Mouse (Mus musculus) left cerebral cortex, adult 2 months (tissue): ENCODE measurements around the gene Uchl4. TPM values are rescaled to one million over a fixed set of nuclear protein-coding genes. Genes with fewer than 3 reads are reported as not detected.
"Not testable (repeated sequence)": the region's sequence is repeated elsewhere in the genome, so short reads cannot be mapped to it uniquely, and the experiment has no call there.

Experiments used
- DNase-seq, 2 experiments: peaks; one replicate each; pipeline ENCODE4 v3.0.0; 2021 to 2022; ENCODE audit warnings: low spot score in 2 of 2, mixed read lengths in 1 of 2; ENCODE audit errors: extremely low spot score in 1 of 2
- H3K27ac ChIP-seq: fragments of 200-600 bp; 2 replicates; pipeline ENCODE4 v1.8.1; 2022
- H3K4me3 ChIP-seq: fragments of 200-600 bp; 2 replicates; pipeline ENCODE4 v1.8.1; 2022
- CTCF ChIP-seq: fragments of 200-600 bp; IDR thresholded peaks from 2 replicates; pipeline ENCODE4 v1.8.1; 2022; ENCODE audit warnings: antibody characterized with exemption, mild to moderate bottlenecking, moderate library complexity
- intact Hi-C: fragments of 180-260 bp; cut with DNase I; formaldehyde crosslinking; loops from one replicate; pipeline ENCODE4 v1.15.1; 2025
- long read RNA-seq, 2 experiments: library from polyadenylated mRNA; stranded (forward); transcript quantifications; one replicate each; pipeline ENCODE4 v2.0.0; 2021; ENCODE audit warnings: borderline mapping rate in 2 of 2
- total RNA-seq, 2 experiments: library from RNA; stranded (reverse); gene quantifications; 2 replicates each; pipeline ENCODE4 v1.2.3; 2021

The Uchl4 gene
- total RNA-seq = 1 to 10 TPM; 1.5 TPM
- long read RNA-seq, experiment 1 = 0 reads
- long read RNA-seq, experiment 2 = 0 reads

DNA sequence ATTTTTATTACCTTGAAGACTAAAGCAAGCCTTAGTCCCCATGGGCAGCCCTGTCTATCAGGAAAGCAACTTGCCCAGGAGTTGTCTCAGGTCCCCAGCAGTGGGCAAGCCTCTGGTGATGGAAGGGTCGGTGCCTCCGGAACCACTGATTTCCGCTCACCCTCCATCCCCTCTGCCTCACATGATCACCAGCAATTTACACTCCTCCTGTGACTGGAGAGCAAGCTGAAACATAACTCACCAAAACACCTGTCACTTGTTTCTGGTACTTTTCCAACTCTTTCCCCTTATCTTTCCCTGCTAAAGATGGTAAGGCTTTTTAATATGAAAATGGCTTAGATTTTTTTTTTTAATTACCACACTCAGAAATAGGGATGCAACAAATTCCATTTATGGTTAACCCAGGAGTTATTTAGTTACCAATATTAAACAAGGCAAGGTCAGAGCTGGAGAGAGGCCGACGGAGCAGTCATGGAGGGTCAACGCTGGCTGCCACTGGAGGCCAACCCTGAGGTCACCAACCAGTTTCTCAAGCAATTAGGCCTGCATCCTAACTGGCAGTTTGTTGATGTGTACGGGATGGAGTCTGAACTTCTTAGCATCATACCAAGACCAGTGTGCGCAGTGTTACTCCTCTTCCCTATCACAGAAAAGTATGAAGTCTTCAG is at the start of gene Uchl4:
Gene Uchl4, plus strand, starts transcription at position 434 of the 668 bp plus-strand sequence.
- no peak for DNase-seq
- Histone ChIP-seq H3K27ac (0 out of 2 replicates have a peak within 1 kb of the TSS, but pooled peaks have one; percentile 34), H3K4me3 (no peak within 1 kb of the TSS)
- no peak for TF ChIP-seq CTCF
- intact Hi-C loops = no loop called here

DNA sequence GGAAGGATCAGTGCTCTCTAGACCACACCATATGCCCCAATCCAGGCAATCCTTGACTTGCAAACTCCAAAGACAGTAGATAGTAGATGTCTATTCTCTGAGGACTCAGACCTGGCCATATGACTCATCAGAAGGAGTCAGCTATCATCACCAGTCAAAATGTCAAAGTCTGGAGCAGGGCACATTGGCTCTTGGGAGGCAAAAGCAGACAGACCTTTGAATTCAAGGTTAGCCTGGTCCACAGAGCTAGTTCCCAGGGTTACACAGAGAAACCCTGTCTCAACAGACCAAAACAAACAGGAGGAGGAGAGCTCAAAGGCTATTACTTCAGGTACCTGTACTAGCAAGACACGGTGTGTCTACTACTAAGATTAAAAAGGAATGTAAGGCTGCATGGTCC is 41.1 kb upstream of the Uchl4 start:
- no peak overlapping the region for H3K4me3 ChIP-seq
- intact Hi-C loops = no loop called here
- TF ChIP-seq CTCF = no peak
- H3K27ac ChIP-seq = no peak overlapping the region
- no peak for DNase-seq

DNA sequence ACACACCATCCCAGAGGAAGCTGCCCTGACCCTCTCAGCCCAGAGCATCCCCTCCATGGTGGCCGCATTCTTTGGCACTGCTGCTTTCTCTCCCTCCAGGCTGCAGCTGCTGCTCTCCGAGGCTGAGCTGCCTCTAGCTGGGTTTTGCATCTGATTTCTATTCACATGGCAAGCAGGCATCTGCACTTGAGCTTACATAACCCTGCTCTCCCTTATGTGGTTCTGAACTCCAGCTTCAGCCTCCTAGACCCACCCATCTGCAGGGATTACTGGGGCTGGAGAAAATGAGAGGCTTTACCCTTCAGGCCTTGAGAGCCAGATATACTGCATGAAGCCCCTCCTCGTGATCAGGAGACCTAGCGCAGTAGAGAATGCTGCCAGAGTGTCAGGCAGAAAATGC is 39.4 kb upstream of the Uchl4 start:
- no peak overlapping the region for H3K4me3 ChIP-seq
- H3K27ac ChIP-seq = peak overlapping the region; percentile 90
- intact Hi-C loops = loop anchor here (1.0 kb wide), 1 partner anchor 58 kb away; the partner anchor contains the start of gene Map2k1
- no peak for TF ChIP-seq CTCF
- peak; percentile 65 to 68 for DNase-seq

DNA sequence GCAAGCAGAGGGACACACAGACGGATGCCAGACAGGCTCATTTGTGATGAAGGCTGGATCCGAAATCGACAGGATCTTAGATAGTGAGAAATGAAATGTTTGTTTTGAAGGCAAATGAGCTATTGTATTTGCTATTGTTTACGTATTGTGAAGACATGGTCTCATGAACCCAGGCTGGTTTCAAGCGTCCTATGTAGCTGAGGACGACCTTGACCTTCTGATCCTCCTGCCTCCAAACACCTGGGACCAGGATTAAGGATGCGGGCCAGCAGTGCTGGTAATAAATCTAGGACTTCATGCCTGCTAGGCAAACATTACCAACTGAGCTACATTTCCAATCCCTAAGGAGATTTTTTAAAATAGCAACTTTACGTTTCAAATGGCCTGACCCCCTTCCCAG is 37.5 kb upstream of the Uchl4 start:
- TF ChIP-seq CTCF = no peak
- Histone ChIP-seq H3K4me3 (no peak overlapping the region), H3K27ac (no peak overlapping the region)
- DNase-seq = no peak
- intact Hi-C loops = no loop called here

DNA sequence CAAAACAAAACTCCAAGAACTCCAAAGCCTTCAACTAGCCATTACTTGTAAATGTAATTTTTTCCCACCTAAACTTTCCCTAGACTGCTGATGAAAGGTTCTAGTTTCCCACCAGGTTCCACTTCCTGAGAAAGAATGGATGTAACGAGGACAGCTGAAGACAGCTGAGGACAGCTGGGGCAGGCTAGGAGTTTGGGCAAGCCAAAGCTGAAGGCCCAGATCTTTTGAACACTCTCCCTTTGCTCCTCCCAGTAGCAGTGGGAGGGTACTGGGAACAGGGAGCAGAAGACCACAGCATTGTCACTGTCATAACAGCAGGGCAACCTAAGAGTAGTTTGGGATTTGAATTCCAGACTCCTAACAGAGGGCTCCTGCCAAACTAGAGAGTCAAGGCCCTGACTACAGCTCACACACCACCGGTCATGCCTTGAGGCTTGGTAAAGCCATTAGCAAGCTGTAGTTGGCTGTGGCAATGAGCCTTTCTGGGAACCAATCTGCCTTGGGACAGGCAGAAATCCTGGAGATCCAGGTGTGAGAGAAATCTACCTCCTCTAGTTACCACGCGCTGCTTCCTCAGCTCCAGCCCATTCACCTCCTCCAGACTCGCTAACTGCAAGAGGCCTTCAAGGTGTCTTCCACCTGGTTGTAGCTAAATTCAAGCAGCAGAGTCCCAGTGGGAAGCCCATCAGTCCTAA is 36.8 kb upstream of the Uchl4 start:
- intact Hi-C loops = no loop called here
- no peak for TF ChIP-seq CTCF
- DNase-seq = no peak
- Histone ChIP-seq H3K4me3 (no peak overlapping the region), H3K27ac (no peak overlapping the region)

DNA sequence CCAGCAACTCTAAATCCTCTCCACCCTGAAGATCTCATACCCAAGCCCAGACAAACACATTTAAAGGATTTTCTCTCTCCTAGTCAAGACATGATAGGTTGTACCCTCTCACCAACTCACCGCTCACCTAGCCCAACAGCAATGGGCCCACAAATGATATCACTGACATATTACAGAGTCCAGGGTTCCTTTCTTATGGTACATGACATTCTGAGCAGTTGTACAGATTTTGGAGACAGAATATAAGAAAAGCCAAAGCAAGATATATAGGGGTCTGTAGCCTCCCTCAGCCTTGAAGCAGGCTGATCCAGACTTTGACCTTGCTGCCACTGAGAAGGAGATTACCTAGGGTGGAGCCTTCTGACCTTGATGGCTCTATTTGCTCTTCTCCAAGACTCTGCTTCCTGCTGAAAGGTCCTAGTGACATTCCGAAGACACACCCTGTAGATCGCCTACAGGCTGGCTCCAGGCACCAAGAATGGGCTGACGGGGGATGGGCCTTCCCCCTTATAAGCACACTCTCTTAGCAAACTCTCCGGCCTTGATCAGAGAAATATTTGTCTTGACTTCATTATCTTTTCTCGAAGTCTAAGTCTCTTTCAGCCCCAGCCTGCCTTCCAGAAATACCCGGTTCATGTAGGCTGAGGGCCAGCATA is 36.1 kb upstream of the Uchl4 start:
- DNase-seq, intact Hi-C loops, H3K27ac ChIP-seq, H3K4me3 ChIP-seq: not testable (repeated sequence)

DNA sequence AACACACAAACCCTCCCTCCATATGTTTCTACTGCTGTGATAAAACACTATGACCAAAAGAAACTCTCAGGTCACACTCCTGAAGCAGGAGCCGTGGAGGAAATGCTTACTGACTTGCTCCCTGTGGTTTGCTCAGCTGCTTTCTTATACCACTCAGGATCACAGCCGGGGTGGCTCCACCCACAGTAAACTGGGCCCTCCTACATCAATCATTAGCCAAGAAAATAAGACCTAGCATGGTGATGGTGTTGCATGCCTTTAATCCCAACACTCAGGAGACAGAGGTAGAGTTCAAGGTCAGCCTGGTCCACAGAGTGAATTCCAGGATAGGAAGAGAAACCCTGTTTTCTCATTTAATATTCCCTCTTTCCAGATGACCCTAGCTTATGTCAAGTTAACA is 35.1 kb upstream of the Uchl4 start:
- Histone ChIP-seq H3K27ac (no peak overlapping the region), H3K4me3 (no peak overlapping the region)
- no peak for TF ChIP-seq CTCF
- no peak for DNase-seq
- intact Hi-C loops = no loop called here

DNA sequence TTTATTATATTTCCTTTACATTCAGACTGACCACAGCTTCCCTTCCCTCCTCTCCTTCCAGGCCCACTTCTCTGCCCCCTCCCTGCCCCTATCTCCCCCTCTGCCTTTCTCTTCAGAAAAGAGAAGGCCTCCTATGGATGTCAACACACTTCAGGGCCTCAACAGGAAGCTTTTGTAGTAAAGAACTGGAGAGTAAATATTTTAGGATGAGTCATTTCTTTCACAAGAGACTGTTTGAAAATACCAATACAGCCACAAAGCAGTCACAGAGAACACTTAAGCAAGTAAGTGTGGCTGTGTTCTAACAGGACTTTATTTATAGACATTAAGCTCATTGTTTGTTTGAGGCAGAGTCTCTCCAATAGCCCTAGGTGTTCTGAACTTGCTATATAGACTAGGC is 32.7 kb upstream of the Uchl4 start:
- DNase-seq = no peak

DNA sequence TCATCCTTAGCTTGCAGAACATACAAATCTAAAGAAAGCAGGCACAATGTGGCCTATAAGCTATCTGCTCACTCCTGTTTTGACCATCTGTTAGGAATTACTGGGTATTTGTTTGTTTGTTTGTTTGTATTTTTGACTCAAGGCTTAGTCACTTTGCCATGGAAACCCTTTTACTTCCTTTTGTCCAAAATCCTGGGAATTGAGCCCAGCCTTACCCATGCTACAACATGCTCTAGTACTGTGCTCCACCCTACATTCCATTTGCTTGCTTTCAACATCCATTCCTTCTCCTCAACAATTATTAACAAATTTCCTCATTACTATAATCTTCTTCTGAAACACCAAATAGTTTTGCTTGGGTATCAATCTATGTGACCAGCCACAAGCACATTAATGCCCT is 32.1 kb upstream of the Uchl4 start:
- no peak for DNase-seq
- Histone ChIP-seq H3K4me3 (no peak overlapping the region), H3K27ac (no peak overlapping the region)
- intact Hi-C loops = no loop called here
- no peak for TF ChIP-seq CTCF

More for the DNA sequence above, 32.7 kb upstream of the Uchl4 start:
- H3K4me3 ChIP-seq = no peak overlapping the region
- intact Hi-C loops = no loop called here
- no peak for TF ChIP-seq CTCF
- no peak overlapping the region for H3K27ac ChIP-seq

DNA sequence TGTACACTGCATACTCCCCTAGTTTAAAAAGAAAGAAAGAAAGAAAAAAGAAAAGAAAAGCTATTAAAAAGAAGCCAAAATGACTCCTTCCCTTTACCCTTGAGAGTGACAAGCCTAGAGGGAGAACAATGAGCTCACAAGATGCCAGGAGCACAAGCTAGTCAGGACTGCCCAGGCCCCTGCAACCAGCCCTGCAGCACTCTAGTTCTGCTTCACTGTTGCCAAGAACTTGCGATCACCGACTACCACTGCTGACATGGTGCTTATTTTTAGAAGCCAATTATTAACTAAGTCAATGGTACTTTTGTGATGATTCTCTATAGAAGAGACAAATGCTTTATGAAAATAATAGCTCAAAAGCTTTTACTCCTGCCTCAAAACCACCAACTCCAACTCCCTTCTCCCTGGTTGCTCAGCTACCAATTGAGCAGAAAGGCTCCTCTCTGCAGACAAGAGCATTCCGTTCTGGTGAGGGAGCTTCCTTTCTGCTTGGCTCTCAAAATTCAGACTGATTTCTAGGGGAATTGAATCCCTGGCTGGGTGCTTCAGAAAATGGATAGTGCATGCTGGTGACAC is 27.4 kb upstream of the Uchl4 start:
- DNase-seq = no peak
- no peak for TF ChIP-seq CTCF
- intact Hi-C loops = no loop called here
- Histone ChIP-seq H3K27ac (peak overlapping the region; percentile 49; the same call in 1 of the 2 replicates), H3K4me3 (no peak overlapping the region)

DNA sequence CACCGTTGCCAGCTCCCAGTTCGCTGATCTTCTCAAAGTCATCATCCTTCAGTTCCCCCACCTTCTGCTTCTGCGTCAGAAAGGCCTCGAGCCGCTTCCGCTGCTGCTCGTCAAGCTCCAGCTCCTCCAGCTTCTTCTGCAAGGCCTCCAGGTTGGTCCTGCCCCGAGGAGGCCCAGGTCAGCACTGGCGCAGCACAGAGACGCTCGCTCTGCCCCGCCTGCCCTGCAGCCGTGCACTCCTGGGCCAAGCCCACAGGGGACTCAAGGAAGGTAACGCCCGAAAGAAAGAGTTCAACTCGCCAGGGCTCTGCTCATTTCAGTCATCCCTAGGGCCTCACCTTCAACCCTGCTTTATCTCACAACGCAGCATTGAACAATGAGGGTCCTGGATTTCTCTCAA is 20.5 kb upstream of the Uchl4 start:
- no peak overlapping the region for H3K27ac ChIP-seq
- intact Hi-C loops = no loop called here
- TF ChIP-seq CTCF = no peak
- H3K4me3 ChIP-seq = no peak overlapping the region
- DNase-seq = no peak

DNA sequence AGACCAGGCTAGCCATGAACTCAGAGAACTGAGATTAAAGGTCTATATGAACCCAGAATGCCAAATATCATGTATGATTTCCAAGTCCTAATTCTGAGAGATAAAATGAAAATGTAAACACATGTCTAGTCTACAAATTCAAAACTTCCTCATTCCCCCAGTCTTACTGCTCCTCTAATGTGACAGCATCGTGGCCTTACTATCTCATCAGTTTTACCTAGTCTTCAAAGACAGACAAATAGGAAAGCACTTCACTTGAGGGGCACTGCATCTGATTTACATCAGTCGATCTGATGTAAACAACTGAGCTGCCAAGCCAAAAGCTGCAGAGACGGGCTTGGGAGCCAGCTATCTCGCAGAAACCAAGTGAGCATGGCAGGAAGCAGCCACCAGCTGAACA is 18.9 kb upstream of the Uchl4 start:
- H3K27ac ChIP-seq = no peak overlapping the region
- intact Hi-C loops = no loop called here
- no peak for TF ChIP-seq CTCF
- no peak for DNase-seq
- H3K4me3 ChIP-seq = no peak overlapping the region
